Mouse (Mus musculus) neural tube, embryonic 11.5 days (tissue): ENCODE results near the gene Actn2. TPM values are rescaled to one million over a fixed set of nuclear protein-coding genes. Genes with fewer than 3 reads are reported as not detected.
A peak's percentile ranks its signal among the peaks of the same experiment; 100 is the strongest.

ENCODE experiments used
- ATAC-seq: fragments of 200-750 bp; cut with Nextera tagmentation; 2 replicates; pipeline ENCODE4 v1.8.0; 2017; ENCODE audit warnings: moderate number of reproducible peaks, mild to moderate bottlenecking, moderate TSS enrichment, moderate library complexity; ENCODE audit not compliant: insufficient read depth, low FRiP score, low TSS enrichment
- DNase-seq: peaks from one replicate; pipeline ENCODE4 v3.0.0-alpha.2; 2015; ENCODE audit warnings: low spot score
- H3K27ac ChIP-seq: fragments of 300-500 bp; sonication (generic); 2 replicates; pipeline ENCODE4 v1.5.1; 2014; ENCODE audit warnings: low read depth, mild to moderate bottlenecking, low read length
- H3K27me3 ChIP-seq: fragments of 300-500 bp; sonication (generic); 2 replicates; pipeline ENCODE4 v1.6.1; 2014; ENCODE audit warnings: mild to moderate bottlenecking, low read length, mixed read lengths; ENCODE audit not compliant: control insufficient read depth, insufficient read depth
- H3K36me3 ChIP-seq: fragments of 300-500 bp; sonication (generic); 2 replicates; pipeline ENCODE4 v1.6.1; 2014; ENCODE audit warnings: mild to moderate bottlenecking, low read length, moderate library complexity, mixed read lengths; ENCODE audit not compliant: control insufficient read depth, insufficient read depth
- H3K4me1 ChIP-seq: fragments of 300-500 bp; sonication (generic); 2 replicates; pipeline ENCODE4 v1.6.1; 2014; ENCODE audit warnings: low read length, mixed read lengths; ENCODE audit not compliant: control insufficient read depth, insufficient read depth
- H3K4me2 ChIP-seq: fragments of 300-500 bp; sonication (generic); 2 replicates; pipeline ENCODE4 v1.6.1; 2014; ENCODE audit warnings: low read depth, mild to moderate bottlenecking, moderate library complexity
- H3K4me3 ChIP-seq: fragments of 300-500 bp; sonication (generic); 2 replicates; pipeline ENCODE4 v1.5.1; 2014; ENCODE audit warnings: low read depth, low read length
- H3K9ac ChIP-seq: fragments of 300-500 bp; sonication (generic); 2 replicates; pipeline ENCODE4 v1.6.1; 2014; ENCODE audit warnings: mild to moderate bottlenecking, low read length
- H3K9me3 ChIP-seq: fragments of 300-500 bp; sonication (generic); 2 replicates; pipeline ENCODE4 v1.6.1; 2016; ENCODE audit warnings: low read length; ENCODE audit not compliant: control insufficient read depth
- WGBS: fragments of 180-500 bp; shearing (Covaris S2); extraction: QIAGEN DNeasy Blood & Tissue Kit; methylation state at CpG from one replicate; pipeline ENCODE4 v1.1.7; 2014; 5-methylcytosine and 5-hydroxymethylcytosine counted together
- polyA plus RNA-seq: library from polyadenylated mRNA; unstranded; fragments of >200 nt; fragmentation: Nextera tagmentation; extraction: Ambion mirVana; gene quantifications from 2 replicates; pipeline ENCODE4 v1.2.1, GENCODE M21; 2014

The Actn2 gene
- polyA plus RNA-seq, 1 experiment from 2014 or later = 31.9 TPM

GRCm38 (mm10) chr13:12257391-12258380 lies 82.9 kb downstream of the Actn2 start, which contains the start of gene Mtr:
Gene Mtr, minus strand, starts transcription at chr13:12258113.
- no peaks in the 10 kb centered on the region for H3K36me3 ChIP-seq
- peaks cover 10% of the 10 kb centered on the region; the same call in 1 of the 2 replicates for H3K4me1 ChIP-seq
- DNase-seq (peak; percentile 96), ATAC-seq (peak; percentile 100)
- H3K4me2 ChIP-seq = peak within 1 kb of the TSS; percentile 68
- under 1% methylated on average over 69 of the region's 69 CpGs for WGBS
- peak within 1 kb of the TSS; percentile 83 for H3K9ac ChIP-seq
- no peaks in the 10 kb centered on the region for H3K9me3 ChIP-seq
- H3K4me3 ChIP-seq = peak within 1 kb of the TSS; percentile 82
- H3K27ac ChIP-seq = peak within 1 kb of the TSS; percentile 72
- no peaks in the 10 kb centered on the region for H3K27me3 ChIP-seq

- ATAC-seq (no peak), DNase-seq (no peak)
- peak overlapping the region; percentile 83 for H3K9ac ChIP-seq
- H3K4me2 ChIP-seq = peak overlapping the region; percentile 68
- H3K36me3 ChIP-seq = no peaks in the 10 kb centered on the region
- H3K4me3 ChIP-seq = peak overlapping the region; percentile 82
- no peak overlapping the region for H3K27ac ChIP-seq
- WGBS = 13% methylated on average over 10 of the region's 10 CpGs
- H3K27me3 ChIP-seq = no peaks in the 10 kb centered on the region
- peaks cover 10% of the 10 kb centered on the region; the same call in 1 of the 2 replicates for H3K4me1 ChIP-seq
- no peaks in the 10 kb centered on the region for H3K9me3 ChIP-seq
These were observed 83.6 kb downstream of the Actn2 start for GRCm38 (mm10) chr13:12256871-12257390.

GRCm38 (mm10) chr13:12255911-12256705 lies 84.5 kb downstream of the Actn2 start:
- Histone ChIP-seq H3K9me3 (no peaks in the 10 kb centered on the region), H3K27me3 (no peaks in the 10 kb centered on the region), H3K4me1 (peaks cover 10% of the 10 kb centered on the region; the same call in 1 of the 2 replicates), H3K27ac (no peak overlapping the region), H3K4me3 (peak overlapping the region; percentile 82), H3K4me2 (peak overlapping the region; percentile 68), H3K36me3 (no peaks in the 10 kb centered on the region), H3K9ac (no peak overlapping the region; the same call in 1 of the 2 replicates)
- no peak for DNase-seq
- 76% methylated on average over 3 of the region's 3 CpGs for WGBS
- ATAC-seq = no peak

- Histone ChIP-seq H3K9me3 (no peaks in the 10 kb centered on the region), H3K4me2 (no peak overlapping the region), H3K9ac (no peak overlapping the region), H3K4me1 (no peaks in the 10 kb centered on the region), H3K4me3 (no peak overlapping the region), H3K27ac (no peak overlapping the region), H3K27me3 (no peaks in the 10 kb centered on the region), H3K36me3 (peaks cover 4% of the 10 kb centered on the region)
- ATAC-seq (no peak), DNase-seq (no peak)
- WGBS = 97% methylated on average over 3 of the region's 3 CpGs
These were observed 90.1 kb downstream of the Actn2 start for GRCm38 (mm10) chr13:12250496-12250895.

GRCm38 (mm10) chr13:12249195-12249898 lies 91.2 kb downstream of the Actn2 start:
- ATAC-seq (no peak), DNase-seq (no peak)
- H3K4me3 ChIP-seq = no peak overlapping the region

GRCm38 (mm10) chr13:12245938-12246337 lies 94.6 kb downstream of the Actn2 start:
- peaks cover 4% of the 10 kb centered on the region for H3K36me3 ChIP-seq
- no peak overlapping the region for H3K27ac ChIP-seq
- no peak overlapping the region for H3K4me3 ChIP-seq
- WGBS = 98% methylated on average over 2 of the region's 2 CpGs
- H3K27me3 ChIP-seq = no peaks in the 10 kb centered on the region
- no peaks in the 10 kb centered on the region for H3K4me1 ChIP-seq
- no peak for DNase-seq
- no peak overlapping the region for H3K4me2 ChIP-seq
- H3K9ac ChIP-seq = no peak overlapping the region
- ATAC-seq = no peak
- H3K9me3 ChIP-seq = no peaks in the 10 kb centered on the region

More at GRCm38 (mm10) chr13:12249195-12249898, 91.2 kb downstream of the Actn2 start:
- H3K4me1 ChIP-seq = no peaks in the 10 kb centered on the region
- H3K36me3 ChIP-seq = peaks cover 4% of the 10 kb centered on the region
- no peak overlapping the region for H3K4me2 ChIP-seq
- no peak overlapping the region for H3K27ac ChIP-seq
- no peaks in the 10 kb centered on the region for H3K9me3 ChIP-seq
- no peak overlapping the region for H3K9ac ChIP-seq
- no peaks in the 10 kb centered on the region for H3K27me3 ChIP-seq
- 91% methylated on average over 8 of the region's 8 CpGs for WGBS

- 96% methylated on average over 4 of the region's 4 CpGs for WGBS
- peaks cover 2% of the 10 kb centered on the region; the same call in 1 of the 2 replicates for H3K36me3 ChIP-seq
These were observed 96.6 kb downstream of the Actn2 start for GRCm38 (mm10) chr13:12243991-12244390.

GRCm38 (mm10) chr13:12232141-12232540 lies 108.4 kb downstream of the Actn2 start:
- H3K4me3 ChIP-seq = no peak overlapping the region
- peaks cover 9% of the 10 kb centered on the region for H3K36me3 ChIP-seq
- ATAC-seq = no peak

More at GRCm38 (mm10) chr13:12243991-12244390, 96.6 kb downstream of the Actn2 start:
- no peaks in the 10 kb centered on the region for H3K4me1 ChIP-seq
- ATAC-seq = no peak
- H3K27ac ChIP-seq = no peak overlapping the region
- H3K9me3 ChIP-seq = no peaks in the 10 kb centered on the region
- H3K4me2 ChIP-seq = no peak overlapping the region
- no peak overlapping the region for H3K9ac ChIP-seq
- H3K27me3 ChIP-seq = no peaks in the 10 kb centered on the region
- DNase-seq = no peak
- no peak overlapping the region for H3K4me3 ChIP-seq

More at GRCm38 (mm10) chr13:12232141-12232540, 108.4 kb downstream of the Actn2 start:
- no peak overlapping the region for H3K9ac ChIP-seq
- no peaks in the 10 kb centered on the region for H3K9me3 ChIP-seq
- H3K4me1 ChIP-seq = no peaks in the 10 kb centered on the region
- H3K4me2 ChIP-seq = no peak overlapping the region
- H3K27me3 ChIP-seq = no peaks in the 10 kb centered on the region
- no peak for DNase-seq
- H3K27ac ChIP-seq = no peak overlapping the region
- WGBS = 89% methylated on average over 4 of the region's 4 CpGs
